Mouse (Mus musculus): ENCODE data around the gene Arhgap29. TPM values are rescaled to one million over a fixed set of nuclear protein-coding genes. Genes with fewer than 3 reads are reported as not detected.

The Arhgap29 gene
- polyA plus RNA-seq, 1 experiment: 6.2 TPM

- 4% methylated on average over 52 of the region's 53 CpGs for WGBS
- no peak for DNase-seq (ENCODE audit: low read depth in 1 of 2, low spot score in 2 of 2)
- Histone ChIP-seq H3K36me3 (ENCODE audit: control insufficient read depth, insufficient read depth, low read length) (no peaks in the 10 kb centered on the region), H3K27me3 (ENCODE audit: control insufficient read depth, insufficient read depth, low read length) (peaks cover 11% of the 10 kb centered on the region), H3K4me3 (ENCODE audit: extremely low read depth, insufficient read depth, insufficient read length) (peak overlapping the region; percentile 55), H3K4me1 (ENCODE audit: control insufficient read depth, insufficient read depth, insufficient read length) (peaks cover 4% of the 10 kb centered on the region), H3K27ac (ENCODE audit: insufficient read depth, low read length) (peak overlapping the region; percentile 62)
- TF ChIP-seq POLR2A (IDR thresholded peaks at IDR 0.05; ENCODE audit: low read depth, low read length): no peak
- TF ChIP-seq CTCF (IDR thresholded peaks at IDR 0.05; ENCODE audit: extremely low read depth, insufficient read depth, insufficient read length, insufficient replicate concordance): no peak
These were observed 1.3 kb downstream of the Arhgap29 start for GRCm38 (mm10) chr3:121953433-121954161.

- peaks cover 4% of the 10 kb centered on the region for H3K4me1 ChIP-seq (ENCODE audit: control insufficient read depth, insufficient read depth, insufficient read length)
- no peak overlapping the region; the same call in 1 of the 2 replicates for H3K4me3 ChIP-seq (ENCODE audit: extremely low read depth, insufficient read depth, insufficient read length)
- no peak for DNase-seq (ENCODE audit: low read depth in 1 of 2, low spot score in 2 of 2)
- WGBS: 76% methylated on average over 2 of the region's 2 CpGs
- H3K36me3 ChIP-seq (ENCODE audit: control insufficient read depth, insufficient read depth, low read length): no peaks in the 10 kb centered on the region
- H3K27me3 ChIP-seq (ENCODE audit: control insufficient read depth, insufficient read depth, low read length): peaks cover 11% of the 10 kb centered on the region
- no peak overlapping the region for H3K27ac ChIP-seq (ENCODE audit: insufficient read depth, low read length)
- TF ChIP-seq POLR2A (IDR thresholded peaks at IDR 0.05; ENCODE audit: low read depth, low read length): no peak
- no peak for TF ChIP-seq CTCF (IDR thresholded peaks at IDR 0.05; ENCODE audit: extremely low read depth, insufficient read depth, insufficient read length, insufficient replicate concordance)
These were observed 2.1 kb downstream of the Arhgap29 start for GRCm38 (mm10) chr3:121954421-121954820.

DNA sequence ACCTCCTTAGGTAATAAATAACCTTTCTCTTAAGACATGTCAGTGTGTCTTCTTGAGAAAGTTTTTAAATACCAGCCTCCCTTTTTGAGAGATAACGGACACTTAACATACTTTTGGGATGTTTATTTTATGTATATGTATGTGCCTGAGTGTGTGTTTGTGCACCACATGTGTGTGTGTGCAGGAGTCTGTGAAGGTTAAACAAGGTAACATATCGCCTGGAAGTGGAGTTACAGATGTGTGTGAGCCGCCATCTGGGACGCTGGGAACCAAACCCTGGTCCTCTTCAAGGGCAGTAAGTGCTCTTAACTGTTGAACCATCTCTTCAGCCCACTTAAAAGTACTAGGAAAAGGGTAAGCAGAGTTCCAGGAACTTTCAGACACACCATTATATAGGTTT is 3.2 kb downstream of the Arhgap29 start:
- peaks cover 4% of the 10 kb centered on the region for H3K4me1 ChIP-seq (ENCODE audit: control insufficient read depth, insufficient read depth, insufficient read length)
- peaks cover 11% of the 10 kb centered on the region for H3K27me3 ChIP-seq (ENCODE audit: control insufficient read depth, insufficient read depth, low read length)
- no peak overlapping the region for H3K27ac ChIP-seq (ENCODE audit: insufficient read depth, low read length)
- H3K4me3 ChIP-seq (ENCODE audit: extremely low read depth, insufficient read depth, insufficient read length): no peak overlapping the region
- 95% methylated on average over 4 of the region's 4 CpGs for WGBS
- no peak for DNase-seq (ENCODE audit: low read depth in 1 of 2, low spot score in 2 of 2)
- TF ChIP-seq CTCF (IDR thresholded peaks at IDR 0.05; ENCODE audit: extremely low read depth, insufficient read depth, insufficient read length, insufficient replicate concordance): no peak
- no peak for TF ChIP-seq POLR2A (IDR thresholded peaks at IDR 0.05; ENCODE audit: low read depth, low read length)
- no peaks in the 10 kb centered on the region for H3K36me3 ChIP-seq (ENCODE audit: control insufficient read depth, insufficient read depth, low read length)

GRCm38 (mm10) chr3:121956789-121957188 is 4.4 kb downstream of the Arhgap29 start:
- H3K4me3 ChIP-seq (ENCODE audit: extremely low read depth, insufficient read depth, insufficient read length): no peak overlapping the region
- H3K36me3 ChIP-seq (ENCODE audit: control insufficient read depth, insufficient read depth, low read length): no peaks in the 10 kb centered on the region
- DNase-seq (ENCODE audit: low read depth in 1 of 2, low spot score in 2 of 2): no peak
- WGBS: 87% methylated on average over 7 of the region's 7 CpGs
- H3K27me3 ChIP-seq (ENCODE audit: control insufficient read depth, insufficient read depth, low read length): peaks cover 11% of the 10 kb centered on the region
- H3K4me1 ChIP-seq (ENCODE audit: control insufficient read depth, insufficient read depth, insufficient read length): peaks cover 4% of the 10 kb centered on the region
- no peak overlapping the region for H3K27ac ChIP-seq (ENCODE audit: insufficient read depth, low read length)
- no peak for TF ChIP-seq CTCF (IDR thresholded peaks at IDR 0.05; ENCODE audit: extremely low read depth, insufficient read depth, insufficient read length, insufficient replicate concordance)
- TF ChIP-seq POLR2A (IDR thresholded peaks at IDR 0.05; ENCODE audit: low read depth, low read length): no peak

- 84% methylated on average over 2 of the region's 2 CpGs for WGBS
- Histone ChIP-seq H3K4me3 (ENCODE audit: extremely low read depth, insufficient read depth, insufficient read length) (no peak overlapping the region; the same call in 1 of the 2 replicates), H3K4me1 (ENCODE audit: control insufficient read depth, insufficient read depth, insufficient read length) (peaks cover 4% of the 10 kb centered on the region), H3K27ac (ENCODE audit: insufficient read depth, low read length) (no peak overlapping the region), H3K27me3 (ENCODE audit: control insufficient read depth, insufficient read depth, low read length) (peaks cover 11% of the 10 kb centered on the region), H3K36me3 (ENCODE audit: control insufficient read depth, insufficient read depth, low read length) (no peaks in the 10 kb centered on the region)
- DNase-seq (ENCODE audit: low read depth in 1 of 2, low spot score in 2 of 2): no peak
- TF ChIP-seq CTCF (IDR thresholded peaks at IDR 0.05; ENCODE audit: extremely low read depth, insufficient read depth, insufficient read length, insufficient replicate concordance) (no peak), POLR2A (IDR thresholded peaks at IDR 0.05; ENCODE audit: low read depth, low read length) (no peak)
These were observed 5.4 kb downstream of the Arhgap29 start for GRCm38 (mm10) chr3:121957606-121958344.

GRCm38 (mm10) chr3:121964173-121964572 is 11.8 kb downstream of the Arhgap29 start:
- no peak overlapping the region for H3K4me3 ChIP-seq (ENCODE audit: extremely low read depth, insufficient read depth, insufficient read length)
- TF ChIP-seq CTCF (IDR thresholded peaks at IDR 0.05; ENCODE audit: extremely low read depth, insufficient read depth, insufficient read length, insufficient replicate concordance) (no peak), POLR2A (IDR thresholded peaks at IDR 0.05; ENCODE audit: low read depth, low read length) (no peak)
- no peaks in the 10 kb centered on the region for H3K4me1 ChIP-seq (ENCODE audit: control insufficient read depth, insufficient read depth, insufficient read length)
- DNase-seq (ENCODE audit: low read depth in 1 of 2, low spot score in 2 of 2): no peak
- H3K27ac ChIP-seq (ENCODE audit: insufficient read depth, low read length): no peak overlapping the region
- H3K27me3 ChIP-seq (ENCODE audit: control insufficient read depth, insufficient read depth, low read length): no peaks in the 10 kb centered on the region; the same call in 1 of the 2 replicates
- no peaks in the 10 kb centered on the region for H3K36me3 ChIP-seq (ENCODE audit: control insufficient read depth, insufficient read depth, low read length)

Data from spleen, adult 2 months (tissue).